Mouse (Mus musculus) C2C12 (cell line): ENCODE measurements around the gene Ccdc170.

Experiments
- CEBPB ChIP-seq: IDR thresholded peaks from one replicate; pipeline ENCODE4 v1.6.1; 2011; ENCODE audit warnings: low read depth, mild to moderate bottlenecking, control low read depth, moderate library complexity
- CTCF ChIP-seq: IDR thresholded peaks from one replicate; pipeline ENCODE4 v1.5.1; 2011; ENCODE audit not compliant: control insufficient read depth, insufficient read depth, insufficient read length

DNA sequence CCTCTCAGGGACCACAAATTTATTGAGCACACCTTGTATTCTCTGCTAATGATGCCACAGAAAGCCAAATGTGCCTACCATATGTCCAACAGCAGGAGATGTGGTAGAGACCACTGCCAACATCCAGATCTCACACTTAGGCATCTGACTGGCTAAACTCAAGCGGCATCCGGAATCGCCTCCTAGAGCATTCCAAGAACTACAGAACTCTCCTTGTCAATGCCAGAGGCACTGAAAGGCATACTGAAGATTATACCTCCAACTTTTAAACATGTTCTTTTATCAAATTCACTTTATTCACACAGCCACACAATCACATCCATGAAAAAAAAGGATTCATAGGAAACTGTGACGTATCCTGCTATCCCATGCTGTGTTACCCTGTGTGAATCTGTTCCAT is 88.5 kb downstream of the Ccdc170 start:
- TF ChIP-seq CTCF (no peak), CEBPB (no peak)
